Mouse (Mus musculus) liver, embryonic 11.5 days (tissue): ENCODE data around the gene Sox11. TPM values are rescaled to one million over a fixed set of nuclear protein-coding genes. Genes with fewer than 3 reads are reported as not detected.

ENCODE experiments used
- ATAC-seq: fragments of 200-750 bp; cut with Nextera tagmentation; replicated peaks from 2 replicates; pipeline ENCODE4 v1.8.0; 2017; ENCODE audit warnings: moderate number of reproducible peaks, mild to moderate bottlenecking, moderate TSS enrichment, moderate library complexity; ENCODE audit not compliant: low FRiP score
- DNase-seq: peaks from one replicate; pipeline ENCODE4 v3.0.0-alpha.2; 2017; ENCODE audit warnings: low spot score
- H3K27ac ChIP-seq: fragments of 300-500 bp; sonication (generic); 2 replicates; pipeline ENCODE4 v1.5.1; 2014; ENCODE audit warnings: mild to moderate bottlenecking, low read depth, low read length, control low read depth
- H3K27me3 ChIP-seq: fragments of 300-500 bp; sonication (generic); replicated peaks from 2 replicates; pipeline ENCODE4 v1.6.1; 2014; ENCODE audit warnings: low read length, mixed read lengths; ENCODE audit not compliant: control insufficient read depth, insufficient read depth
- H3K36me3 ChIP-seq: fragments of 300-500 bp; sonication (generic); 2 replicates; pipeline ENCODE4 v1.6.1; 2014; ENCODE audit warnings: mild to moderate bottlenecking, low read length, moderate library complexity, mixed read lengths; ENCODE audit not compliant: control insufficient read depth, insufficient read depth
- H3K4me1 ChIP-seq: fragments of 300-500 bp; sonication (generic); replicated peaks from 2 replicates; pipeline ENCODE4 v1.6.1; 2014; ENCODE audit warnings: low read length, mixed read lengths; ENCODE audit not compliant: control insufficient read depth, insufficient read depth
- H3K4me2 ChIP-seq: fragments of 300-500 bp; sonication (generic); 2 replicates; pipeline ENCODE4 v1.6.1; 2014; ENCODE audit warnings: mild to moderate bottlenecking, control low read depth, moderate library complexity
- H3K4me3 ChIP-seq: fragments of 300-500 bp; sonication (generic); 2 replicates; pipeline ENCODE4 v1.5.1; 2014; ENCODE audit warnings: low read depth, low read length, control low read depth
- H3K9ac ChIP-seq: fragments of 300-500 bp; sonication (generic); 2 replicates; pipeline ENCODE4 v1.6.1; 2014; ENCODE audit warnings: low read depth, low read length, control low read depth
- H3K9me3 ChIP-seq: fragments of 300-500 bp; sonication (generic); 2 replicates; pipeline ENCODE4 v1.6.1; 2016; ENCODE audit warnings: low read length, inconsistent platforms, mixed read lengths; ENCODE audit not compliant: control insufficient read depth
- WGBS: fragments of 180-500 bp; shearing (Covaris S2); extraction: QIAGEN DNeasy Blood & Tissue Kit; methylation state at CpG from one replicate; pipeline ENCODE4 v1.1.7; 2014; 5-methylcytosine and 5-hydroxymethylcytosine counted together
- polyA plus RNA-seq: library from polyadenylated mRNA; unstranded; fragments of >200 nt; fragmentation: Nextera tagmentation; extraction: Ambion mirVana; gene quantifications from 2 replicates; pipeline ENCODE4 v1.2.1, GENCODE M21; 2014

Gene Sox11
- polyA plus RNA-seq, 1 experiment from 2014 or later = 32.2 TPM

DNA sequence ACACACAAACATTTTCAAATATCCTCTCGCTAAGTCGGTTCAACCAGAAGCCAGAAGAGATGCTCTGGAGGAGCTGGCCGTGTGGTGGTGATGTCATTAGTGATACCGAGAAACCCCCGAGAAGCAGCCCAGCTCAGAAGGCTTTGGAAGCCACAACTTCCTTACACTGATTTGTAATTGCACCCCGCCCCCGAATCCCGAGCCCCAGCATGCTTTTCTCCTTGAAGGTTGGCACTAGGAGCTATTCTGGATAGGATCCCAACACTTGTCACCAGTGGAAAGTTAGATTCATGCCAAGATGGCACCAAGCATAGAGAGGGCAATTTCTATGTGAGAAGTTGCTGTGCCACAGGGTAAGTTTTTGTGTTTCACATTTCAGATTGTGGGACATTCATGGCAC lies 29.4 kb downstream of the Sox11 start:
- H3K4me3 ChIP-seq = no peak overlapping the region
- no peaks in the 10 kb centered on the region for H3K4me1 ChIP-seq
- no peak overlapping the region for H3K4me2 ChIP-seq
- ATAC-seq (no peak), DNase-seq (no peak)
- no peaks in the 10 kb centered on the region; the same call in 1 of the 2 replicates for H3K27me3 ChIP-seq
- H3K36me3 ChIP-seq = no peaks in the 10 kb centered on the region
- WGBS = 46% methylated on average over 8 of the region's 8 CpGs
- no peak overlapping the region for H3K9ac ChIP-seq
- no peaks in the 10 kb centered on the region for H3K9me3 ChIP-seq
- H3K27ac ChIP-seq = no peak overlapping the region

DNA sequence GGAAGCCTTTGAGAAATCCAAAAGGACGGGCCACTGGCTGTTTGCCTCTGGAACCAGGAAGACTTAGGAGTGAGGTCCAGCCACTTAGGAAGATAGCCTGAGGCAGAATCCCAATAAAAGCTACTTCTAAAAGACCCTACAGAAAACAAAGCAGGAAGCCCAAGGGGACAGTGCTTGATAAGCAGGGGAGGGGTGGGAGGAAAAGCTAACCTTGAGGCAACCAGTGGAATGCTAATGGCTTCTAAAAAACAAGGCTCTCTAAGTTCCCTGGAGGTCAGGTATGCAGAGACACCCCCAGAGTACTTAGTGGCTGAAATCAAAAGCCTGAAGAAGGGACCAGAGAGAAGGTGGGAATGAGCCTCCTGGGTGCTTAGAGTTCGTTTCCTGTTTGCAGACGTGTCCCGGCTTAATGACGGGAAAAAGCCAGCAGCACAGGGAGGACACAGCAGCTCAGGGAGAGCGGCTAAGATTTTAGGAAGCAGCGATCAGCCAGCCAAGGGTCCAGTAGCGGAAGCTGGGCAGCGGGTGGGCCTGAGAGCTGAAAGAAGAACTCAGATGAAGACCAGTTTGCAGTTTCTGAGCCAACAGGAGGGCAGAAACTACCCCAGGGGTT lies 30.4 kb downstream of the Sox11 start:
- H3K9me3 ChIP-seq = no peaks in the 10 kb centered on the region
- no peak overlapping the region for H3K9ac ChIP-seq
- no peaks in the 10 kb centered on the region for H3K4me1 ChIP-seq
- no peak overlapping the region for H3K4me2 ChIP-seq
- H3K4me3 ChIP-seq = no peak overlapping the region
- no peaks in the 10 kb centered on the region; the same call in 1 of the 2 replicates for H3K27me3 ChIP-seq
- 7% methylated on average over 9 of the region's 9 CpGs for WGBS
- ATAC-seq (no peak), DNase-seq (no peak)
- no peaks in the 10 kb centered on the region for H3K36me3 ChIP-seq
- no peak overlapping the region for H3K27ac ChIP-seq

DNA sequence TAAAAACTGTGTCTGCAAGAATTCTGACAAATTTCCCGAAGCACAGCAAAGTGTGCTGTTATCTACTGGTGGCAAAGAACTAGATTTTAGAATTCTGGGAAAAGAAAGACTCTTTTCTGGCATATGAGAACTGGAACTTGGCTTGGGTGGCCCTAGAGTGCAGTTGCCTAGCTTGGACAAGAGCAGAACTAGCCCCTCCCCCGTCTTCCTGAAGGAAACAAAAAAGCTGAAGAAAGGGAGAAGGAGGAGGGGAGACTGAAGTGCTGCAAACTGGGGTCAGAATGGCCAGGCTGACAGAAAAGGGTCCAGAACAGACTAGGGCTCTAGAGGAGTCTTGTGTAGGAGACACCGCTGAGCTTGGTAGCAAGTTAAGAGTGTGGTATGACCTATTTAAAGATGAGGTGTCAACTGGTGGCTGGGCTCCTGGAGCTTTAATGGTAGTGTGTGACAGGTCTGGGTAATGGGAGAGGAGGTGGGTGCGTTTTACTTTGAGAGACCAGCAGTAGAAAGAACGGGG lies 31.0 kb downstream of the Sox11 start:
- Histone ChIP-seq H3K4me1 (no peaks in the 10 kb centered on the region), H3K4me2 (no peak overlapping the region), H3K36me3 (no peaks in the 10 kb centered on the region), H3K27ac (no peak overlapping the region), H3K9me3 (no peaks in the 10 kb centered on the region), H3K27me3 (no peaks in the 10 kb centered on the region; the same call in 1 of the 2 replicates), H3K9ac (no peak overlapping the region), H3K4me3 (no peak overlapping the region)
- no peak for DNase-seq
- 24% methylated on average over 5 of the region's 5 CpGs for WGBS
- ATAC-seq = no peak

GRCm38 (mm10) chr12:27310703-27311102 lies 31.7 kb downstream of the Sox11 start:
- H3K27me3 ChIP-seq = no peaks in the 10 kb centered on the region; the same call in 1 of the 2 replicates
- H3K4me1 ChIP-seq = no peaks in the 10 kb centered on the region
- no peak overlapping the region for H3K4me3 ChIP-seq
- no peak overlapping the region for H3K27ac ChIP-seq
- H3K4me2 ChIP-seq = no peak overlapping the region
- ATAC-seq (no peak), DNase-seq (no peak)
- H3K9me3 ChIP-seq = no peaks in the 10 kb centered on the region
- H3K9ac ChIP-seq = no peak overlapping the region
- WGBS = 48% methylated on average over 13 of the region's 13 CpGs
- no peaks in the 10 kb centered on the region for H3K36me3 ChIP-seq

DNA sequence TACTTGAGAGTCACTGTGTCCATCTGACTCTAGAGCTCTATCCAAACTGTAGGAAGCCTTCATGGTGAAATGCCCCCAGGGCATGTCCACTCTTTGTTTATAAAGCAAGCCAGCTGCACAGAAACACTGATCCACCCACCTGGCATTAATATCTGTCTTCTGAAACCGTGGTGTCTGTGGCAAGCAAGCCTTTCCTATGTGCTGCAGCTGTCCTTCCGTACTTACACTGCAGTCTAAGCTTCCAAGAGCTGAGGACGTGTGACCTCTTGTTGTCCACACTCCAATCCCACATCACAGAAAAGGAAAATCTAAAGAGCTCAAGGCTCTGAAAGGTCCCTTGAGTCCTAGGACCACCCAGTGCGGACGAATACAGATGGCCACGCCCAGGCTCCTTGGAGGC lies 32.4 kb downstream of the Sox11 start:
- Histone ChIP-seq H3K27ac (no peak overlapping the region), H3K27me3 (no peaks in the 10 kb centered on the region; the same call in 1 of the 2 replicates), H3K36me3 (no peaks in the 10 kb centered on the region), H3K9ac (no peak overlapping the region), H3K4me1 (no peaks in the 10 kb centered on the region), H3K4me2 (no peak overlapping the region), H3K4me3 (no peak overlapping the region), H3K9me3 (no peaks in the 10 kb centered on the region)
- ATAC-seq (no peak), DNase-seq (no peak)
- 61% methylated on average over 6 of the region's 6 CpGs for WGBS

DNA sequence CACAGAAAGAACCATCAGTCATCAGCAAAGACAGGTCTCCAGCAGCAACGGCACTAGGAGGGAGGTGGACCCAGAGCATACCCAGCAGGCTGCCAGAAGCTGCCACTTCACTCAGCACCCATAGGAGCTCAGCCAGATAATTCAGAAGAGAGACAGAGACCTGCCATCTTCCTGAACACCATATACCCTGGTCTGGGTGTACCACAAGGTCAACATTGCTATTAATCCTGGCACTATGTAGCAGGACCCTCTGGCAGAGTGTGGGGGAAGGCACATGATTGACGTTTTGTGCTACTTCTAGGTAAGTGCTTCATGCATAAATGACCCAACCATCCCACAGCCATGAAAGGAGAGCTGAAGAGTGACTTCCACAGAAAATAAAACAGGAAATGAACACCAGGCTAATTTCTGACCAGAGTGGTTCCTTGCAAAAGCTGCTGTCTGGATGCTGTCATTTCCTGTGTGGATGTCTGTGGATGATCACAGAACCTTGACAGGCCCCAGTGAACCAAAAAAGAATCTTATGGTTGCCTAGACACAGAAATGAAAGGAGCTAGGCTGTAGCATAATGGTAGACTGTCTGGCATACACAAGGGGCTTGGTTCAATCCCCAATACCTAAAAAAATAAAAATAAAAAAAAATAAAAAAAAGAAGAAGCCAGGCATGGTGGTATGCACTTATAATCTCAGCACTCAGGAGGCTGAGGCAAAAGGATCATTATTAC lies 37.5 kb downstream of the Sox11 start:
- DNase-seq (no peak), ATAC-seq (no peak)
- Histone ChIP-seq H3K4me3 (no peak overlapping the region), H3K4me2 (no peak overlapping the region), H3K27ac (no peak overlapping the region), H3K9me3 (no peaks in the 10 kb centered on the region), H3K27me3 (no peaks in the 10 kb centered on the region; the same call in 1 of the 2 replicates), H3K4me1 (no peaks in the 10 kb centered on the region), H3K36me3 (no peaks in the 10 kb centered on the region), H3K9ac (no peak overlapping the region)
- WGBS = 30% methylated on average over 2 of the region's 2 CpGs

DNA sequence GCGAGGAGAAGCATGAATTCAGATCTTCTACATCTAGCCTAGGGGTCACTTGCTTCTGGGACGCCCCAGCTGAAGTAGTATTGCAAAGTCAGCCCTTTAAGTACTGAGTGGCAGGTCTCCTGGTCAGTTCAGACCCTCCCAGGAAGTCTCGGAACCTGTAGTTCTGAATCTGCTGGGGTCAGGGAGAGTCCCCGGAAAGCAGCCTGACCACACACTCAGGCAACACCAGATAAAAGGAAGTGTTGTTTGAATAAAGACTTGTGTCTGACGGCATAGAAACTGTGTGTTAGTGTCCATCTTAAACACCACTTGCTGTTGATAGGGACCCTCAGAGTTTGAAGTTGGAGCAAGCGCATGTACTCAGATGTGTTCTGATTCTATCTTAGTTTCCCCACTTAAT lies 39.2 kb downstream of the Sox11 start:
- H3K9ac ChIP-seq = no peak overlapping the region
- H3K27me3 ChIP-seq = no peaks in the 10 kb centered on the region
- H3K4me2 ChIP-seq = no peak overlapping the region
- H3K36me3 ChIP-seq = no peaks in the 10 kb centered on the region
- DNase-seq (no peak), ATAC-seq (no peak)
- no peaks in the 10 kb centered on the region for H3K9me3 ChIP-seq
- no peak overlapping the region for H3K4me3 ChIP-seq
- no peak overlapping the region for H3K27ac ChIP-seq
- no peaks in the 10 kb centered on the region for H3K4me1 ChIP-seq
- 41% methylated on average over 6 of the region's 6 CpGs for WGBS

- WGBS = 80% methylated on average over 3 of the region's 3 CpGs
- Histone ChIP-seq H3K4me2 (no peak overlapping the region), H3K4me3 (no peak overlapping the region), H3K27me3 (no peaks in the 10 kb centered on the region), H3K4me1 (no peaks in the 10 kb centered on the region), H3K27ac (no peak overlapping the region), H3K9me3 (no peaks in the 10 kb centered on the region), H3K9ac (no peak overlapping the region), H3K36me3 (no peaks in the 10 kb centered on the region)
- no peak for ATAC-seq
- DNase-seq = no peak
Observed at GRCm38 (mm10) chr12:27298721-27299120, 43.7 kb downstream of the Sox11 start.

- H3K27ac ChIP-seq = no peak overlapping the region
- H3K27me3 ChIP-seq = no peaks in the 10 kb centered on the region
- no peak overlapping the region for H3K4me2 ChIP-seq
- ATAC-seq (no peak), DNase-seq (no peak)
- 42% methylated on average over 1 of the region's 1 CpGs for WGBS
- H3K9ac ChIP-seq = no peak overlapping the region
- H3K9me3 ChIP-seq = no peaks in the 10 kb centered on the region
- H3K4me3 ChIP-seq = no peak overlapping the region
- H3K4me1 ChIP-seq = no peaks in the 10 kb centered on the region
- H3K36me3 ChIP-seq = no peaks in the 10 kb centered on the region
Observed at GRCm38 (mm10) chr12:27294191-27294590, 48.2 kb downstream of the Sox11 start.
